Mouse (Mus musculus) neural tube, embryonic 11.5 days (tissue): ENCODE data around the gene Olfr764-ps1. TPM values are rescaled to one million over a fixed set of nuclear protein-coding genes. Genes with fewer than 3 reads are reported as not detected.
"Not testable (repeated sequence)": the region's sequence is repeated elsewhere in the genome, so short reads cannot be mapped to it uniquely, and the experiment has no call there.

Experiments used
- ATAC-seq: fragments of 200-750 bp; cut with Nextera tagmentation; 2 replicates; pipeline ENCODE4 v1.8.0; 2017; ENCODE audit warnings: moderate number of reproducible peaks, mild to moderate bottlenecking, moderate TSS enrichment, moderate library complexity; ENCODE audit not compliant: insufficient read depth, low FRiP score, low TSS enrichment
- DNase-seq: peaks from one replicate; pipeline ENCODE4 v3.0.0-alpha.2; 2015; ENCODE audit warnings: low spot score
- H3K27ac ChIP-seq: fragments of 300-500 bp; sonication (generic); 2 replicates; pipeline ENCODE4 v1.5.1; 2014; ENCODE audit warnings: low read depth, mild to moderate bottlenecking, low read length
- H3K27me3 ChIP-seq: fragments of 300-500 bp; sonication (generic); 2 replicates; pipeline ENCODE4 v1.6.1; 2014; ENCODE audit warnings: mild to moderate bottlenecking, low read length, mixed read lengths; ENCODE audit not compliant: control insufficient read depth, insufficient read depth
- H3K36me3 ChIP-seq: fragments of 300-500 bp; sonication (generic); 2 replicates; pipeline ENCODE4 v1.6.1; 2014; ENCODE audit warnings: mild to moderate bottlenecking, low read length, moderate library complexity, mixed read lengths; ENCODE audit not compliant: control insufficient read depth, insufficient read depth
- H3K4me1 ChIP-seq: fragments of 300-500 bp; sonication (generic); 2 replicates; pipeline ENCODE4 v1.6.1; 2014; ENCODE audit warnings: low read length, mixed read lengths; ENCODE audit not compliant: control insufficient read depth, insufficient read depth
- H3K4me2 ChIP-seq: fragments of 300-500 bp; sonication (generic); 2 replicates; pipeline ENCODE4 v1.6.1; 2014; ENCODE audit warnings: low read depth, mild to moderate bottlenecking, moderate library complexity
- H3K4me3 ChIP-seq: fragments of 300-500 bp; sonication (generic); 2 replicates; pipeline ENCODE4 v1.5.1; 2014; ENCODE audit warnings: low read depth, low read length
- H3K9ac ChIP-seq: fragments of 300-500 bp; sonication (generic); 2 replicates; pipeline ENCODE4 v1.6.1; 2014; ENCODE audit warnings: mild to moderate bottlenecking, low read length
- H3K9me3 ChIP-seq: fragments of 300-500 bp; sonication (generic); 2 replicates; pipeline ENCODE4 v1.6.1; 2016; ENCODE audit warnings: low read length; ENCODE audit not compliant: control insufficient read depth
- WGBS: fragments of 180-500 bp; shearing (Covaris S2); extraction: QIAGEN DNeasy Blood & Tissue Kit; methylation state at CpG from one replicate; pipeline ENCODE4 v1.1.7; 2014; 5-methylcytosine and 5-hydroxymethylcytosine counted together
- polyA plus RNA-seq: library from polyadenylated mRNA; unstranded; fragments of >200 nt; fragmentation: Nextera tagmentation; extraction: Ambion mirVana; gene quantifications from 2 replicates; pipeline ENCODE4 v1.2.1, GENCODE M21; 2014

Olfr764-ps1 gene
- polyA plus RNA-seq, result not detected in 2 replicates

GRCm38 (mm10) chr10:129039796-129040195, at the start of gene Olfr764-ps1:
TSS of gene Olfr764-ps1 (minus strand) at chr10:129039896.
- no peaks in the 10 kb centered on the region for H3K4me1 ChIP-seq
- no peak within 1 kb of the TSS for H3K27ac ChIP-seq
- no peaks in the 10 kb centered on the region for H3K9me3 ChIP-seq
- WGBS, result 84% methylated on average over 3 of the region's 3 CpGs
- ATAC-seq (no peak), DNase-seq (no peak)
- no peaks in the 10 kb centered on the region for H3K27me3 ChIP-seq
- H3K4me3 ChIP-seq, result no peak within 1 kb of the TSS
- H3K9ac ChIP-seq, result no peak within 1 kb of the TSS
- H3K4me2 ChIP-seq, result no peak within 1 kb of the TSS
- no peaks in the 10 kb centered on the region for H3K36me3 ChIP-seq

DNA sequence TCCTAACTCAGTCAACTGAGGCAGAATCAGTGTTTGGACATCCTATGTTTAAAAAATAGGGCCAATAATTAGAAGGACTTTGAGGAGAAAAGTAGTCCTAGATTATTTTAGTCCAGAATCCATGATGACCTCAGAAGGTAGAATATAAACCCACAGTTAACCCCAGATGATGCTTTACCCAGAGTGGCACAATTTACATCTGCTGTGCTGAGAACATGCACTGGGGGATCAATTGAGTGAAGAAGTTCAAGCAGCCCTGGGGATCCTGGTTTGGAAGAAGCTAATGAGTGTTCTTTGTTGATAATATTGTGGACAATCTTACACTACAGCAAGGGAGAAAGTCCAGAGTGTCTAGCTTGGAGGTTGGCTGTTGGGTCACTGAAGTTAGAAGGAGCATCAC, 43.1 kb upstream of the Olfr764-ps1 start, which contains the start of gene Olfr767:
Gene Olfr767, minus strand, starts transcription at position 101 of the 400 bp plus-strand sequence.
- H3K9me3 ChIP-seq, H3K4me3 ChIP-seq, H3K4me2 ChIP-seq, H3K27ac ChIP-seq, DNase-seq, ATAC-seq, H3K36me3 ChIP-seq, H3K27me3 ChIP-seq, H3K9ac ChIP-seq, H3K4me1 ChIP-seq: not testable (repeated sequence)

DNA sequence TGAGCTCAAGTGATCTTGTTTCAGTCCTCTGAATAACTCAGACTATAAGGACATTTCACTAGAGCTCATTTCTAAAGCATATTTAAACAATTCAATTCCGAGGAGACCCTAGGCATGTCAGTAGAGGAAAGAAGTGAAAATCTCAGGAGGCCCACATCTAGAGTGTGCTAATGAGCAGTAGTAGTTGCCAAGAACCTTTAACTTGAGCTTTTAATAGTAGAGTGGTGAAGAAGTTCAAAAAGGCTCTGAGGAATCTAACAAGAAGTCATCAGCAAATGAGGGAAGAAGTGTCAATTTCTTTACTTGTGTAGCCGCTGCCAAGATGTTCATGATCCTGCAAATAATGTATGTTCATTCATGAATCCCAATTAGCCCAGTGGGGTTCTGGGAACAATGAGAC, 29.2 kb upstream of the Olfr764-ps1 start, which contains the start of gene Olfr766-ps1:
Gene Olfr766-ps1, minus strand, starts transcription at position 101 of the 400 bp plus-strand sequence.
- H3K27me3 ChIP-seq, result no peaks in the 10 kb centered on the region
- no peaks in the 10 kb centered on the region for H3K36me3 ChIP-seq
- no peaks in the 10 kb centered on the region for H3K4me1 ChIP-seq
- WGBS, result 92% methylated on average over 2 of the region's 2 CpGs
- H3K9me3 ChIP-seq, result no peaks in the 10 kb centered on the region
- ATAC-seq (no peak), DNase-seq (no peak)
- no peak within 1 kb of the TSS for H3K4me3 ChIP-seq
- H3K27ac ChIP-seq, result no peak within 1 kb of the TSS
- no peak within 1 kb of the TSS for H3K4me2 ChIP-seq
- no peak within 1 kb of the TSS for H3K9ac ChIP-seq

- H3K4me2 ChIP-seq, H3K27ac ChIP-seq, H3K27me3 ChIP-seq, H3K9ac ChIP-seq, H3K36me3 ChIP-seq, DNase-seq, ATAC-seq, H3K4me3 ChIP-seq, H3K9me3 ChIP-seq, H3K4me1 ChIP-seq: not testable (repeated sequence)
These were observed 10.2 kb upstream of the Olfr764-ps1 start, which contains the start of gene Olfr765 for GRCm38 (mm10) chr10:129049898-129050297. TSS of gene Olfr765 (minus strand) at chr10:129049998.

- WGBS, result 81% methylated on average over 2 of the region's 2 CpGs
- ATAC-seq, result no peak
- no peak overlapping the region for H3K4me3 ChIP-seq
These were observed 11.4 kb downstream of the Olfr764-ps1 start for GRCm38 (mm10) chr10:129028343-129028742.

GRCm38 (mm10) chr10:129026018-129026662, 13.6 kb downstream of the Olfr764-ps1 start:
- H3K4me3 ChIP-seq, result no peak overlapping the region
- ATAC-seq, result peak; percentile 67
- no peak overlapping the region for H3K4me2 ChIP-seq
- no peaks in the 10 kb centered on the region for H3K36me3 ChIP-seq
- no peaks in the 10 kb centered on the region for H3K4me1 ChIP-seq
- H3K9ac ChIP-seq, result no peak overlapping the region
- H3K27ac ChIP-seq, result no peak overlapping the region
- H3K27me3 ChIP-seq, result no peaks in the 10 kb centered on the region
- 67% methylated on average over 3 of the region's 3 CpGs for WGBS
- peak; percentile 40 for DNase-seq
- H3K9me3 ChIP-seq, result no peaks in the 10 kb centered on the region

More at GRCm38 (mm10) chr10:129028343-129028742, 11.4 kb downstream of the Olfr764-ps1 start:
- no peak overlapping the region for H3K9ac ChIP-seq
- no peaks in the 10 kb centered on the region for H3K4me1 ChIP-seq
- DNase-seq, result no peak
- H3K27me3 ChIP-seq, result no peaks in the 10 kb centered on the region
- no peaks in the 10 kb centered on the region for H3K9me3 ChIP-seq
- no peaks in the 10 kb centered on the region for H3K36me3 ChIP-seq
- no peak overlapping the region for H3K27ac ChIP-seq
- H3K4me2 ChIP-seq, result no peak overlapping the region

GRCm38 (mm10) chr10:129023319-129023718, 16.4 kb downstream of the Olfr764-ps1 start:
- Histone ChIP-seq H3K9me3 (no peaks in the 10 kb centered on the region), H3K4me3 (no peak overlapping the region), H3K4me2 (no peak overlapping the region), H3K27me3 (no peaks in the 10 kb centered on the region), H3K9ac (no peak overlapping the region), H3K4me1 (no peaks in the 10 kb centered on the region), H3K36me3 (no peaks in the 10 kb centered on the region), H3K27ac (no peak overlapping the region)
- DNase-seq (no peak), ATAC-seq (no peak)

- ATAC-seq (no peak), DNase-seq (no peak)
- no peak overlapping the region for H3K27ac ChIP-seq
- no peak overlapping the region for H3K4me3 ChIP-seq
- no peak overlapping the region for H3K4me2 ChIP-seq
- H3K27me3 ChIP-seq, result no peaks in the 10 kb centered on the region
- no peaks in the 10 kb centered on the region for H3K4me1 ChIP-seq
- H3K36me3 ChIP-seq, result no peaks in the 10 kb centered on the region
- H3K9me3 ChIP-seq, result no peaks in the 10 kb centered on the region
- H3K9ac ChIP-seq, result no peak overlapping the region
These were observed 25.2 kb downstream of the Olfr764-ps1 start for GRCm38 (mm10) chr10:129014477-129014876.

DNA sequence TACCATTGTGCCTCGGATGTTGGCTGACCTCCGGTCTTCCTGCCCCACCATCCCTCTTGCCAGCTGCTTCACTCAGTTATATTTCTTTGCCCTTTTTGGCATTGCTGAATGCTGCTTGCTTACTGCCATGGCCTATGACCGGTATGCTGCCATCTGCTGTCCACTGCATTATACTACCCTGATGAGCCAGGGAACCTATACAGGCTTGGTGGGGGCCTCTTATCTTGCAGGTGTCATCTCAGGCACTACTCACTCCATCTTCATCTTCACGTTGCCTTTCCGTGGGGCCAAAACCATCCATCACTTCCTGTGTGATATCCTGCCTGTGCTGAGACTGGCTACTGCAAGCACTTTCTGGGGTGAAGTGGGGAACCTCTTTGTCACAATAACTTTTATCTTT, 28.2 kb downstream of the Olfr764-ps1 start:
- H3K4me1 ChIP-seq, H3K36me3 ChIP-seq, H3K27ac ChIP-seq, DNase-seq, H3K9ac ChIP-seq, H3K27me3 ChIP-seq, H3K4me2 ChIP-seq, H3K4me3 ChIP-seq, H3K9me3 ChIP-seq: not testable (repeated sequence)
- 85% methylated on average over 2 of the region's 5 CpGs for WGBS
- ATAC-seq, result peak; percentile 45; the same call in 1 of the 2 replicates
